In genomic region chr9:120702836-120703235, GRCm38 (mm10) we compare ENCODE assay signal across 13 mouse cellular contexts.
A peak's percentile ranks its signal among the peaks of the same experiment; 100 is the strongest.
DNase-seq lines count a peak whose midpoint lies in the region; ATAC-seq and TF ChIP-seq lines count a peak whose summit lies in the region.
"Had no signal": no experiment of that assay in that cellular context is flagged by ENCODE, and none has a peak within 500 bp of the region (broad histone marks: within the 10 kb centered on the region; RNA-seq: fewer than 3 reads in every experiment).

No protein-coding gene starts in this region.

- no peak overlapping the region for H3K4me2 ChIP-seq in kidney, embryonic 15.5 days
- no peak overlapping the region for H3K4me2 ChIP-seq in lung, postnatal 0 days (replicated peaks; ENCODE audit: low read depth, low read length)
- no peak overlapping the region for H3K4me2 ChIP-seq in forebrain, embryonic 15.5 days (replicated peaks)
- H3K4me2 ChIP-seq: embryonic facial prominence, embryonic 12.5 days; liver, embryonic 13.5 days had no signal

- TF ChIP-seq CTCF in kidney, adult 2 months (conservative IDR thresholded peaks at IDR 0.05; ENCODE audit: insufficient read depth, insufficient read length, low read depth, low read length), result no peak
- TF ChIP-seq CTCF in lung, postnatal 0 days (IDR thresholded peaks at IDR 0.05), result no peak

- WGBS in kidney, embryonic 15.5 days, result 75% methylated on average over 7 of the region's 7 CpGs
- 73% methylated on average over 7 of the region's 7 CpGs for WGBS in kidney, adult 2 months
- WGBS in lung, postnatal 0 days, result 57% methylated on average over 7 of the region's 7 CpGs
- 79% methylated on average over 7 of the region's 7 CpGs for WGBS in forebrain, embryonic 15.5 days

- H3K27ac ChIP-seq in kidney, embryonic 15.5 days, result peak overlapping the region; percentile 48; the same call in 1 of the 2 replicates
- no peak overlapping the region for H3K27ac ChIP-seq in kidney, adult 2 months (ENCODE audit: insufficient read depth, low read depth, low read length)
- H3K27ac ChIP-seq in lung, postnatal 0 days (ENCODE audit: low read length), result no peak overlapping the region
- H3K27ac ChIP-seq in brown adipose tissue, adult 24 weeks (replicated peaks; ENCODE audit: low read depth, low read length), result peak overlapping the region; percentile 35
- 0 out of 2 replicates have a peak overlapping the region, but pooled peaks have one; percentile 18 for H3K27ac ChIP-seq in forebrain, embryonic 15.5 days (replicated peaks)
- H3K27ac ChIP-seq: embryonic facial prominence, embryonic 12.5 days; liver, embryonic 13.5 days had no signal

- no peak for TF ChIP-seq EP300 in lung, postnatal 0 days (IDR thresholded peaks at IDR 0.05)

- no peaks in the 10 kb centered on the region for H3K36me3 ChIP-seq in kidney, embryonic 15.5 days
- no peaks in the 10 kb centered on the region for H3K36me3 ChIP-seq in kidney, adult 2 months (ENCODE audit: control insufficient read depth, insufficient read depth, low read length)
- no peaks in the 10 kb centered on the region for H3K36me3 ChIP-seq in lung, postnatal 0 days (ENCODE audit: insufficient read depth, low read length)
- no peaks in the 10 kb centered on the region for H3K36me3 ChIP-seq in forebrain, embryonic 15.5 days
- H3K36me3 ChIP-seq: embryonic facial prominence, embryonic 12.5 days; liver, embryonic 13.5 days had no signal

- no peaks in the 10 kb centered on the region for H3K9me3 ChIP-seq in kidney, embryonic 15.5 days (replicated peaks)
- no peaks in the 10 kb centered on the region for H3K9me3 ChIP-seq in lung, postnatal 0 days (ENCODE audit: low read length)
- H3K9me3 ChIP-seq in forebrain, embryonic 15.5 days, result no peaks in the 10 kb centered on the region
- H3K9me3 ChIP-seq: embryonic facial prominence, embryonic 12.5 days; liver, embryonic 13.5 days had no signal

- no peak for TF ChIP-seq POLR2A in kidney, adult 2 months (IDR thresholded peaks at IDR 0.05; ENCODE audit: low read depth, low read length)

- no peak for DNase-seq in kidney, adult 2 months
- peak; percentile 14 for DNase-seq in lung, postnatal 0 days (ENCODE audit: low spot score)
- DNase-seq in lung, postnatal 4 days, result no peak
- DNase-seq: liver, embryonic 13.5 days; lung, postnatal 14 days; spleen, adult 18-20 months had no signal

- no peaks in the 10 kb centered on the region for H3K27me3 ChIP-seq in kidney, embryonic 15.5 days
- no peaks in the 10 kb centered on the region for H3K27me3 ChIP-seq in kidney, adult 2 months (replicated peaks; ENCODE audit: control insufficient read depth, insufficient read depth, low read length)
- H3K27me3 ChIP-seq in lung, postnatal 0 days (replicated peaks; ENCODE audit: insufficient read depth, low read length), result no peaks in the 10 kb centered on the region
- H3K27me3 ChIP-seq in forebrain, embryonic 15.5 days, result no peaks in the 10 kb centered on the region
- H3K27me3 ChIP-seq: CH12.LX; embryonic facial prominence, embryonic 12.5 days; liver, embryonic 13.5 days; Patski had no signal

- no peak overlapping the region for H3K9ac ChIP-seq in kidney, embryonic 15.5 days
- H3K9ac ChIP-seq in lung, postnatal 0 days (replicated peaks; ENCODE audit: low read depth), result no peak overlapping the region
- H3K9ac ChIP-seq in forebrain, embryonic 15.5 days (replicated peaks), result no peak overlapping the region
- H3K9ac ChIP-seq: embryonic facial prominence, embryonic 12.5 days; liver, embryonic 13.5 days had no signal

- no peak for ATAC-seq in kidney, embryonic 15.5 days (replicated peaks; ENCODE audit: low FRiP score)
- ATAC-seq in lung, postnatal 0 days, result no peak
- ATAC-seq in forebrain, embryonic 15.5 days (replicated peaks), result no peak
- ATAC-seq in megakaryocyte-erythroid progenitor cell, adult 5-6 weeks (replicated peaks; ENCODE audit: low FRiP score, low TSS enrichment, poor library complexity, severe bottlenecking), result no peak

- H3K4me1 ChIP-seq in kidney, embryonic 15.5 days, result peaks cover 10% of the 10 kb centered on the region
- 0 out of 2 replicates have a peak, but pooled peaks cover 2% of the 10 kb centered on the region for H3K4me1 ChIP-seq in kidney, adult 2 months (ENCODE audit: control insufficient read depth, insufficient read depth, low read length)
- peaks cover 2% of the 10 kb centered on the region; the same call in 1 of the 2 replicates for H3K4me1 ChIP-seq in lung, postnatal 0 days (ENCODE audit: insufficient read depth, low read depth, low read length)
- H3K4me1 ChIP-seq in brown adipose tissue, adult 24 weeks (ENCODE audit: control insufficient read depth, insufficient read depth, insufficient read length, low read length), result peaks cover 12% of the 10 kb centered on the region
- H3K4me1 ChIP-seq in forebrain, embryonic 15.5 days, result peaks cover 6% of the 10 kb centered on the region; the same call in 1 of the 2 replicates
- H3K4me1 ChIP-seq: liver, embryonic 13.5 days had no signal

- no peak overlapping the region for H3K4me3 ChIP-seq in kidney, embryonic 15.5 days (replicated peaks)
- H3K4me3 ChIP-seq in kidney, adult 2 months (ENCODE audit: insufficient read depth, low read depth, low read length), result no peak overlapping the region
- H3K4me3 ChIP-seq in lung, postnatal 0 days (ENCODE audit: low read depth, low read length), result no peak overlapping the region
- H3K4me3 ChIP-seq in brown adipose tissue, adult 24 weeks (ENCODE audit: insufficient read depth, low read depth, low read length), result no peak overlapping the region
- no peak overlapping the region for H3K4me3 ChIP-seq in forebrain, embryonic 15.5 days
- H3K4me3 ChIP-seq: embryonic facial prominence, embryonic 12.5 days; liver, embryonic 13.5 days had no signal

Comparison
In these comparisons a context has a peak if more than half of its experiments do, and no peak if none do; other contexts are left out.
1. H3K27ac ChIP-seq: peak in kidney, embryonic 15.5 days (single experiment), brown adipose tissue, adult 24 weeks (single experiment) and forebrain, embryonic 15.5 days (single experiment); none in kidney, adult 2 months (single experiment) and lung, postnatal 0 days (single experiment).